Mouse (Mus musculus) neural tube, embryonic 11.5 days (tissue): ENCODE data around the gene Tmem33. TPM values are rescaled to one million over a fixed set of nuclear protein-coding genes. Genes with fewer than 3 reads are reported as not detected.
A peak's percentile ranks its signal among the peaks of the same experiment; 100 is the strongest.

Source experiments
- ATAC-seq: fragments of 200-750 bp; cut with Nextera tagmentation; 2 replicates; pipeline ENCODE4 v1.8.0; 2017; ENCODE audit warnings: moderate number of reproducible peaks, mild to moderate bottlenecking, moderate TSS enrichment, moderate library complexity; ENCODE audit not compliant: insufficient read depth, low FRiP score, low TSS enrichment
- DNase-seq: peaks from one replicate; pipeline ENCODE4 v3.0.0-alpha.2; 2015; ENCODE audit warnings: low spot score
- H3K27ac ChIP-seq: fragments of 300-500 bp; sonication (generic); 2 replicates; pipeline ENCODE4 v1.5.1; 2014; ENCODE audit warnings: low read depth, mild to moderate bottlenecking, low read length
- H3K27me3 ChIP-seq: fragments of 300-500 bp; sonication (generic); 2 replicates; pipeline ENCODE4 v1.6.1; 2014; ENCODE audit warnings: mild to moderate bottlenecking, low read length, mixed read lengths; ENCODE audit not compliant: control insufficient read depth, insufficient read depth
- H3K36me3 ChIP-seq: fragments of 300-500 bp; sonication (generic); 2 replicates; pipeline ENCODE4 v1.6.1; 2014; ENCODE audit warnings: mild to moderate bottlenecking, low read length, moderate library complexity, mixed read lengths; ENCODE audit not compliant: control insufficient read depth, insufficient read depth
- H3K4me1 ChIP-seq: fragments of 300-500 bp; sonication (generic); 2 replicates; pipeline ENCODE4 v1.6.1; 2014; ENCODE audit warnings: low read length, mixed read lengths; ENCODE audit not compliant: control insufficient read depth, insufficient read depth
- H3K4me2 ChIP-seq: fragments of 300-500 bp; sonication (generic); 2 replicates; pipeline ENCODE4 v1.6.1; 2014; ENCODE audit warnings: low read depth, mild to moderate bottlenecking, moderate library complexity
- H3K4me3 ChIP-seq: fragments of 300-500 bp; sonication (generic); 2 replicates; pipeline ENCODE4 v1.5.1; 2014; ENCODE audit warnings: low read depth, low read length
- H3K9ac ChIP-seq: fragments of 300-500 bp; sonication (generic); 2 replicates; pipeline ENCODE4 v1.6.1; 2014; ENCODE audit warnings: mild to moderate bottlenecking, low read length
- H3K9me3 ChIP-seq: fragments of 300-500 bp; sonication (generic); 2 replicates; pipeline ENCODE4 v1.6.1; 2016; ENCODE audit warnings: low read length; ENCODE audit not compliant: control insufficient read depth
- WGBS: fragments of 180-500 bp; shearing (Covaris S2); extraction: QIAGEN DNeasy Blood & Tissue Kit; methylation state at CpG from one replicate; pipeline ENCODE4 v1.1.7; 2014; 5-methylcytosine and 5-hydroxymethylcytosine counted together
- polyA plus RNA-seq: library from polyadenylated mRNA; unstranded; fragments of >200 nt; fragmentation: Nextera tagmentation; extraction: Ambion mirVana; gene quantifications from 2 replicates; pipeline ENCODE4 v1.2.1, GENCODE M21; 2014

Tmem33 gene
- polyA plus RNA-seq, 1 experiment from 2014 or later, result 104 TPM

DNA sequence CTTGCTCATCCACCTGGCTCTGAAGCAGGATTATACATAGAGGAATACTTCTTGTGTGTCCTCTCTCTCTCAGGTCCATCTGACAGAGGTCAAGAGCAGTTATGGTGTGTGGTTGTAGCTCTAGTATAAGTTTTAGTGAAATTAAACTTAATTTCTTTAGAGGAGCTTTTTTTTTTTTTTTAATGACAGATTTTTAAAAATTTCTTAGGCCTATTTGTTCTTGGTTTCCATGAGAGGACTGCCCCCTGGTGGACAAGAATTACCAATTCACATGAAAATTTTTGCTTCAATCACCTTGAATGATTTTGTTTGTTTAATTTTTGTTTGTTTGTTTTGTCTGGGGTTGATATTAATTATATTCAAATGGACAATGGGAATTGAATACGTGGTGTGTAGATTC lies 22.1 kb upstream of the Tmem33 start:
- ATAC-seq (no peak), DNase-seq (peak; percentile 32)
- Histone ChIP-seq H3K4me2 (no peak overlapping the region), H3K4me3 (no peak overlapping the region), H3K27me3 (peaks cover 27% of the 10 kb centered on the region), H3K9ac (no peak overlapping the region), H3K36me3 (no peaks in the 10 kb centered on the region), H3K4me1 (no peaks in the 10 kb centered on the region), H3K9me3 (no peaks in the 10 kb centered on the region), H3K27ac (no peak overlapping the region)
- WGBS, result 6% methylated on average over 1 of the region's 1 CpGs

DNA sequence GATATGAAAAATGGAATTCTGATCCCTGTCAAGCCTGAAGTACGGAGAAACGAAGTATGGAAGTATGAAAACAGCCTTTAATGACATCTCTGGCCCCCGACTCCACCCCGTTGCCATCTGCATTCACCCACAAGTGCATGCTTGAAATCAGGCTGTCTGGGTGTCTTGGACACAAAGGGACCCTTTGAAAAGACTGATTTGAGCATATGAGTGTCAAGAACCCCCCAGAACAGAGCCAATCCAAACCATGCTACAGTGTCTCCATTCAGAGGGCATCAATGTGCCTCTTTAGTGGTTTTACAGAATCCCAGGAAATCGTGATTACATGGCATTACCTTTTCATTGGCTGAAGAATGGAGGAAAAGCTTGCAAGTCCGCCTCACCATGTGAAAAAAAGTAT lies 18.7 kb upstream of the Tmem33 start:
- Histone ChIP-seq H3K27me3 (no peaks in the 10 kb centered on the region), H3K4me2 (no peak overlapping the region), H3K4me3 (no peak overlapping the region), H3K4me1 (no peaks in the 10 kb centered on the region), H3K36me3 (no peaks in the 10 kb centered on the region), H3K9me3 (no peaks in the 10 kb centered on the region), H3K27ac (no peak overlapping the region), H3K9ac (no peak overlapping the region)
- DNase-seq, result peak; percentile 32
- ATAC-seq, result peak; percentile 31; the same call in 1 of the 2 replicates
- 63% methylated on average over 6 of the region's 6 CpGs for WGBS

DNA sequence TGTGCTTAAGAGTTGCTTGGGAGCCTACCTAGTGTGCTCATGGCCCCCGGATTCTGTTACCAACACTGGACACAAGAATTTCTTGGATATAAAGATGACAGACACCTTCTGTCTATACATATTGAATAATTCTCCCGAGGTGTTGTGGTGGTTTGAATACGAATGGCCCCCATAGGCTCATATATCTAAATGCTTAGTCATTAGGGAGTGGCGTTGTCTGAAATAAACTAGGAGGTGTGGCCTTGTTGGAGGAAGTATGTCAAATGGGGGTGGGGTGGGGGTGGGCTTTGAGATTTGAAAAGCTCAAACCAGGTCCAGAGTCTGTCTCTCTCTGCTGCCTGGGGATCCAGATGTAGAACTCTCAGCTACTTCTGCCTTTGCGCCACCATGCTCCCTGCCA lies 17.1 kb upstream of the Tmem33 start:
- no peak for ATAC-seq
- Histone ChIP-seq H3K4me3 (no peak overlapping the region), H3K27ac (no peak overlapping the region), H3K9ac (no peak overlapping the region), H3K4me1 (no peaks in the 10 kb centered on the region), H3K27me3 (no peaks in the 10 kb centered on the region), H3K9me3 (no peaks in the 10 kb centered on the region), H3K4me2 (no peak overlapping the region), H3K36me3 (no peaks in the 10 kb centered on the region)
- DNase-seq, result no peak
- WGBS, result 88% methylated on average over 5 of the region's 5 CpGs

DNA sequence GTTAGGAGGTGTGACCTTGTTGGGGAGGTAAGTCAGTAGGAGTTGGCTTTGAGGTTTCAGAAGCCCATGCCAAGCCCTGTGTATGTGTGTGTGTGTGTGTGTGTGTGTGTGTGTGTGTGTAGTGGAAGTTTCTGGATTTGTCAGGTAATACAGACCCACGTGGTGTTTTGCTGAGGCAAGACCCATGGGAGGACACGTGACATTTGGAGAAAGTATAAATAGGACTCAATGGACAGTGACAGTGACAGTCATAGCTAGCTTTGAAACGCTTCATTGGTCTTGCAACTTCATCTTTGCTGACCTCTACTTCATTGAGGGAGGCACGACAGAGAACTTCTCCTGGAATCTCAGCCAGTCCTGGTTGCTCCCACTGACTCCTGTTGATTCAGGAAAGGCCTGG lies 8.1 kb upstream of the Tmem33 start:
- Histone ChIP-seq H3K9me3 (no peaks in the 10 kb centered on the region), H3K27ac (no peak overlapping the region), H3K4me1 (no peaks in the 10 kb centered on the region), H3K27me3 (no peaks in the 10 kb centered on the region), H3K4me3 (no peak overlapping the region), H3K4me2 (no peak overlapping the region), H3K9ac (no peak overlapping the region), H3K36me3 (no peaks in the 10 kb centered on the region)
- no peak for DNase-seq
- WGBS, result 84% methylated on average over 4 of the region's 4 CpGs
- no peak for ATAC-seq

DNA sequence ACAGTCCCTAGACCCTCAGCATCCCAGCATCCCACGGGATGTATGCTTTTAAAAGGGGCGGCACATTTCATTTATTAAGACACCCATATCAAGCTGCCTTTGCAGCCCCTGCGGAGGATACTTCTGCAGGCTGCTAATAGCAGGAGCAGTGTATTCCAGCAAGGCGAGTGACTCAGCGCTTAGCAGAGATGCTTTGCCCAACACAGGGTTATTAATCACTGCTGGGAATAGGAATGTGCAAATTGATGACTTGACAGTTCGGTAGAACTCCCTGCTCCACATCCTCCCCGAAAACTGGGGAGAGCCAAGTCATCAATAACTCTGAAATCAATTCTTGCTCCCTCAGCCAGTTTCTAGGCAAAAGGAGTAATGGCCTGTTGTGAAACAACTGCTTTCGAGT lies 4.7 kb upstream of the Tmem33 start:
- H3K4me1 ChIP-seq, result peaks cover 2% of the 10 kb centered on the region; the same call in 1 of the 2 replicates
- no peak overlapping the region for H3K27ac ChIP-seq
- no peaks in the 10 kb centered on the region for H3K9me3 ChIP-seq
- 75% methylated on average over 8 of the region's 8 CpGs for WGBS
- H3K4me2 ChIP-seq, result no peak overlapping the region
- DNase-seq, result peak; percentile 8
- H3K36me3 ChIP-seq, result no peaks in the 10 kb centered on the region
- H3K9ac ChIP-seq, result no peak overlapping the region
- H3K27me3 ChIP-seq, result no peaks in the 10 kb centered on the region
- ATAC-seq, result no peak
- H3K4me3 ChIP-seq, result no peak overlapping the region

DNA sequence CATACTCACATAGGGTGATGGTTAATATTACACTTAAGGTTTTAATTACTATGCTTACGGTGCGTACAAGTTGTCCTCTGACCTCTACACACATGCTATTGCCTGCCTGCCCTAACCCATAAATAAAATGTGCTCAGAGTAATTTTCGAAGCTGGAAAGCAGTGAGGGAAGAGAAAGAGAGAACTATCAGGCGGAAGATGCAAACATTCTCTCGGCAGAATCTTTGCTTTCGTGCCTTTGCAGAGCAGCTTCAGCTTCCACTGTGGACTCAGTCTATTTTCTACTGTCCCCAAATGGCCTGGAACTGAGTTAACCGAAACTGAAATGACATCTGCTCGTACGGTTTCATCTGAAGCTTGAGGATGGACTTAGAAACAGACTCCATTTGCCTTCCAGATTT lies 1.9 kb upstream of the Tmem33 start:
- Histone ChIP-seq H3K9me3 (no peaks in the 10 kb centered on the region), H3K36me3 (no peaks in the 10 kb centered on the region), H3K27ac (no peak overlapping the region), H3K27me3 (no peaks in the 10 kb centered on the region), H3K4me1 (peaks cover 2% of the 10 kb centered on the region; the same call in 1 of the 2 replicates), H3K4me3 (no peak overlapping the region), H3K9ac (no peak overlapping the region), H3K4me2 (no peak overlapping the region)
- ATAC-seq (no peak), DNase-seq (peak; percentile 2)
- 85% methylated on average over 9 of the region's 9 CpGs for WGBS

DNA sequence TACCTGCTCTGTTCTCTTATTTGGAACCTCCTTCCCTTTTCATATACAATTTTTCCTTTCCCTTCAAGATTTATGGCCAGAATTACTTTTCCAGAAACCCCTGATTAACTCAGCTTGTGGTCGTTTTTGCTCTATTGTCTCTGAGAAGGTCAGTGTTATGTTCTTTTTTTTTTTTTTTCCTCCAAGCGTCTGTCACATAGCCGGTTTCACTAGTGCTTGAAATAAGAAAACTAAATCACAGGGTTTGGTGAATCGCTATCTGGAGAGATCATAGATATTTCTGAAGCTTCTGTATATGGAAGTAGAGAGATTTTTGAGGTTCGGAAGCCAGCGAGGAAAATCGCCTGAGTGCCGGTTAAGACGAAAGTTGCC lies 220 bp upstream of the Tmem33 start:
- no peak overlapping the region; the same call in 1 of the 2 replicates for H3K27ac ChIP-seq
- H3K36me3 ChIP-seq, result peaks cover 2% of the 10 kb centered on the region; the same call in 1 of the 2 replicates
- H3K4me3 ChIP-seq, result peak overlapping the region; percentile 87
- WGBS, result 0% methylated on average over 9 of the region's 9 CpGs
- H3K9ac ChIP-seq, result peak overlapping the region; percentile 49
- H3K4me1 ChIP-seq, result peaks cover 2% of the 10 kb centered on the region; the same call in 1 of the 2 replicates
- ATAC-seq, result no peak; the same call in 1 of the 2 replicates
- H3K4me2 ChIP-seq, result peak overlapping the region; percentile 49
- no peak for DNase-seq
- H3K9me3 ChIP-seq, result no peaks in the 10 kb centered on the region
- H3K27me3 ChIP-seq, result no peaks in the 10 kb centered on the region

DNA sequence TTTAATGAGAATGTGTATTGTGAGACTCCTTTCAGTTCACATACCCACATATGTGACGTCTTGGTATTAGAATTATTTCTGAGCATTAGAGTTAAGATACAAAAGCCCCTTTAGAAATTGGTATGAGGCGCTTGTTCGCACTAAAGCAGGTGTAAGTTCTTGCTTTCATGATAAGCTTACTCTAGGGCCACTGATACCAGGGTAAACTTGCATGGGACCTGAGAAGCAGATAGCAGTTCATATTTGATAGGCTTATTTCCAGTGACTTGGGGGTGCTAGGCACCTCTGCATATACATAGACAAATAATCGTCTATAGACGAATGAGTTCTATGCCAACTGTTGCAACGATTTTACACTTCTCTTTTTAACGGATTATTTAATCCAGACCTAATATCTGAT lies 2.6 kb downstream of the Tmem33 start:
- no peak for ATAC-seq
- DNase-seq, result no peak
- H3K9me3 ChIP-seq, result no peaks in the 10 kb centered on the region
- no peak overlapping the region for H3K27ac ChIP-seq
- no peak overlapping the region for H3K9ac ChIP-seq
- H3K4me1 ChIP-seq, result peaks cover 2% of the 10 kb centered on the region; the same call in 1 of the 2 replicates
- WGBS, result 97% methylated on average over 7 of the region's 7 CpGs
- no peaks in the 10 kb centered on the region for H3K27me3 ChIP-seq
- peaks cover 10% of the 10 kb centered on the region; the same call in 1 of the 2 replicates for H3K36me3 ChIP-seq
- no peak overlapping the region for H3K4me2 ChIP-seq
- no peak overlapping the region for H3K4me3 ChIP-seq

DNA sequence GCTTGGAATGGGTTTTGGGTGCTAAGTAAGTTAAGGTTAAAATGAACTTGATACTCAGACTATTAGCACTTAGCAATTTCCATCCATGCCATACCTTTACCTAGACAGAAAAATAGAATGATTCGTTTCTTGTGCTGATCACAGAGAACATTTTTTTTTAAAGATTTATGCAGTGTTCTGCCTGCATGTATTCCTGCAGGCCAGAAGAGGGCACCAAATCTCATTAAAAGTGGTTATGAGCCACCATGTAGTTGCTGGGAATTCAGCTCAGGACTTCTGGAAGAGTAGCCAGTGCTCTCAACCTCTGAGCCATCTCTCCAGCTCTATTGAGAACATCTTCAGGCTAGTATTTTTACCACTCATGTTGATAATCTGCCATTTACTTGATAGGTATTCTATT lies 5.7 kb downstream of the Tmem33 start:
- no peak overlapping the region for H3K4me2 ChIP-seq
- H3K4me1 ChIP-seq, result no peaks in the 10 kb centered on the region
- no peak overlapping the region for H3K4me3 ChIP-seq
- H3K27ac ChIP-seq, result no peak overlapping the region
- DNase-seq, result no peak
- H3K27me3 ChIP-seq, result no peaks in the 10 kb centered on the region
- no peak for ATAC-seq
- H3K9me3 ChIP-seq, result no peaks in the 10 kb centered on the region
- peaks cover 12% of the 10 kb centered on the region; the same call in 1 of the 2 replicates for H3K36me3 ChIP-seq
- WGBS, result 92% methylated on average over 1 of the region's 1 CpGs
- H3K9ac ChIP-seq, result no peak overlapping the region
